Mouse (Mus musculus) stomach, embryonic 15.5 days (tissue): Measurements from ENCODE around the gene Magel2. TPM values are rescaled to one million over a fixed set of nuclear protein-coding genes. Genes with fewer than 3 reads are reported as not detected.

ENCODE experiments used
- ATAC-seq: fragments of 200-750 bp; cut with Nextera tagmentation; 2 replicates; pipeline ENCODE4 v1.8.0; 2017; ENCODE audit warnings: low read depth, moderate number of reproducible peaks, moderate TSS enrichment; ENCODE audit not compliant: insufficient read depth, low FRiP score
- H3K27ac ChIP-seq: fragments of 300-500 bp; sonication (generic); 2 replicates; pipeline ENCODE4 v1.5.1; 2015; ENCODE audit warnings: mild to moderate bottlenecking, inconsistent platforms
- H3K27me3 ChIP-seq: fragments of 300-500 bp; sonication (generic); replicated peaks from 2 replicates; pipeline ENCODE4 v1.6.1; 2015; ENCODE audit warnings: inconsistent platforms
- H3K36me3 ChIP-seq: fragments of 300-500 bp; sonication (generic); 2 replicates; pipeline ENCODE4 v1.6.1; 2015; ENCODE audit warnings: inconsistent platforms
- H3K4me1 ChIP-seq: fragments of 300-500 bp; sonication (generic); 2 replicates; pipeline ENCODE4 v1.6.1; 2015; ENCODE audit warnings: inconsistent platforms
- H3K4me2 ChIP-seq: fragments of 300-500 bp; sonication (generic); 2 replicates; pipeline ENCODE4 v1.6.1; 2015; ENCODE audit warnings: mild to moderate bottlenecking, inconsistent platforms
- H3K4me3 ChIP-seq: fragments of 300-500 bp; sonication (generic); replicated peaks from 2 replicates; pipeline ENCODE4 v1.5.1; 2015; ENCODE audit warnings: inconsistent platforms
- H3K9ac ChIP-seq: fragments of 300-500 bp; sonication (generic); 2 replicates; pipeline ENCODE4 v1.6.1; 2015; ENCODE audit warnings: inconsistent platforms
- H3K9me3 ChIP-seq: fragments of 300-500 bp; sonication (generic); 2 replicates; pipeline ENCODE4 v1.6.1; 2016; ENCODE audit warnings: inconsistent platforms
- WGBS: fragments of 180-500 bp; shearing (Covaris S2); methylation state at CpG from one replicate; pipeline ENCODE4 v1.1.7; 2015; 5-methylcytosine and 5-hydroxymethylcytosine counted together
- polyA plus RNA-seq: library from polyadenylated mRNA; unstranded; fragments of >200 nt; fragmentation: Nextera tagmentation; extraction: Ambion mirVana; gene quantifications from 2 replicates; pipeline ENCODE4 v1.2.1, GENCODE M21; 2015

The Magel2 gene
- polyA plus RNA-seq, 1 experiment from 2014 or later, result 1.1 TPM

GRCm38 (mm10) chr7:62382391-62382790 is 5.6 kb downstream of the Magel2 start:
- Histone ChIP-seq H3K9ac (no peak overlapping the region), H3K4me2 (no peak overlapping the region), H3K9me3 (no peaks in the 10 kb centered on the region), H3K36me3 (no peaks in the 10 kb centered on the region), H3K27ac (no peak overlapping the region), H3K4me1 (no peaks in the 10 kb centered on the region), H3K4me3 (no peak overlapping the region), H3K27me3 (no peaks in the 10 kb centered on the region)
- 8% methylated on average over 2 of the region's 2 CpGs for WGBS
- no peak for ATAC-seq

- ATAC-seq, result no peak
- Histone ChIP-seq H3K4me3 (no peak overlapping the region), H3K36me3 (no peaks in the 10 kb centered on the region), H3K9me3 (no peaks in the 10 kb centered on the region), H3K9ac (no peak overlapping the region), H3K4me2 (no peak overlapping the region), H3K4me1 (no peaks in the 10 kb centered on the region), H3K27ac (no peak overlapping the region), H3K27me3 (no peaks in the 10 kb centered on the region)
- WGBS, result 55% methylated on average over 4 of the region's 4 CpGs
Measured at GRCm38 (mm10) chr7:62388291-62388690, 11.5 kb downstream of the Magel2 start.

GRCm38 (mm10) chr7:62392202-62392601 is 15.4 kb downstream of the Magel2 start:
- H3K27ac ChIP-seq, result no peak overlapping the region
- WGBS, result 48% methylated on average over 1 of the region's 1 CpGs
- H3K4me1 ChIP-seq, result no peaks in the 10 kb centered on the region
- no peaks in the 10 kb centered on the region for H3K27me3 ChIP-seq
- H3K4me2 ChIP-seq, result no peak overlapping the region
- no peak overlapping the region for H3K4me3 ChIP-seq
- no peaks in the 10 kb centered on the region for H3K36me3 ChIP-seq
- ATAC-seq, result no peak
- no peaks in the 10 kb centered on the region for H3K9me3 ChIP-seq
- H3K9ac ChIP-seq, result no peak overlapping the region

GRCm38 (mm10) chr7:62406573-62407050 is 29.8 kb downstream of the Magel2 start:
- no peak overlapping the region for H3K27ac ChIP-seq
- 44% methylated on average over 19 of the region's 19 CpGs for WGBS
- H3K9me3 ChIP-seq, result no peaks in the 10 kb centered on the region
- H3K36me3 ChIP-seq, result no peaks in the 10 kb centered on the region
- H3K27me3 ChIP-seq, result no peaks in the 10 kb centered on the region
- H3K4me1 ChIP-seq, result no peaks in the 10 kb centered on the region
- no peak overlapping the region for H3K9ac ChIP-seq
- no peak for ATAC-seq
- H3K4me2 ChIP-seq, result peak overlapping the region; percentile 26; the same call in 1 of the 2 replicates
- peak overlapping the region; percentile 10; the same call in 1 of the 2 replicates for H3K4me3 ChIP-seq

- no peak for ATAC-seq
Measured at GRCm38 (mm10) chr7:62407803-62408202, 31.0 kb downstream of the Magel2 start.

GRCm38 (mm10) chr7:62415222-62415621 is 38.4 kb downstream of the Magel2 start:
- no peaks in the 10 kb centered on the region for H3K27me3 ChIP-seq
- peaks cover 6% of the 10 kb centered on the region for H3K4me1 ChIP-seq
- no peak overlapping the region for H3K4me2 ChIP-seq
- ATAC-seq, result no peak
- no peak overlapping the region for H3K9ac ChIP-seq
- no peaks in the 10 kb centered on the region for H3K36me3 ChIP-seq
- 80% methylated on average over 1 of the region's 1 CpGs for WGBS
- no peak overlapping the region for H3K4me3 ChIP-seq
- no peak overlapping the region for H3K27ac ChIP-seq
- H3K9me3 ChIP-seq, result no peaks in the 10 kb centered on the region

More at GRCm38 (mm10) chr7:62407803-62408202, 31.0 kb downstream of the Magel2 start:
- no peak overlapping the region for H3K9ac ChIP-seq
- WGBS, result 58% methylated on average over 3 of the region's 3 CpGs
- H3K4me1 ChIP-seq, result no peaks in the 10 kb centered on the region
- no peak overlapping the region for H3K27ac ChIP-seq
- no peaks in the 10 kb centered on the region for H3K27me3 ChIP-seq
- no peak overlapping the region for H3K4me3 ChIP-seq
- no peaks in the 10 kb centered on the region for H3K36me3 ChIP-seq
- no peaks in the 10 kb centered on the region for H3K9me3 ChIP-seq
- H3K4me2 ChIP-seq, result no peak overlapping the region

GRCm38 (mm10) chr7:62416173-62416572 is 39.4 kb downstream of the Magel2 start:
- Histone ChIP-seq H3K9me3 (no peaks in the 10 kb centered on the region), H3K4me2 (no peak overlapping the region), H3K36me3 (no peaks in the 10 kb centered on the region), H3K4me1 (peaks cover 6% of the 10 kb centered on the region), H3K27ac (no peak overlapping the region), H3K4me3 (no peak overlapping the region), H3K9ac (no peak overlapping the region), H3K27me3 (no peaks in the 10 kb centered on the region)
- no peak for ATAC-seq

GRCm38 (mm10) chr7:62418346-62418745 is 41.5 kb downstream of the Magel2 start:
- no peak overlapping the region for H3K27ac ChIP-seq
- H3K4me1 ChIP-seq, result peaks cover 6% of the 10 kb centered on the region
- H3K4me3 ChIP-seq, result no peak overlapping the region
- ATAC-seq, result no peak
- WGBS, result 81% methylated on average over 9 of the region's 9 CpGs
- H3K9me3 ChIP-seq, result no peaks in the 10 kb centered on the region
- peak overlapping the region; percentile 59 for H3K4me2 ChIP-seq
- H3K9ac ChIP-seq, result no peak overlapping the region
- H3K36me3 ChIP-seq, result no peaks in the 10 kb centered on the region
- no peaks in the 10 kb centered on the region for H3K27me3 ChIP-seq

- no peaks in the 10 kb centered on the region for H3K9me3 ChIP-seq
- H3K4me2 ChIP-seq, result peak overlapping the region; percentile 59
- no peak overlapping the region for H3K27ac ChIP-seq
- no peaks in the 10 kb centered on the region for H3K36me3 ChIP-seq
- no peak for ATAC-seq
- WGBS, result 58% methylated on average over 17 of the region's 17 CpGs
- H3K9ac ChIP-seq, result no peak overlapping the region
- no peaks in the 10 kb centered on the region for H3K27me3 ChIP-seq
- peaks cover 6% of the 10 kb centered on the region for H3K4me1 ChIP-seq
- peak overlapping the region; percentile 64 for H3K4me3 ChIP-seq
Measured at GRCm38 (mm10) chr7:62419105-62419492, 42.3 kb downstream of the Magel2 start.

- Histone ChIP-seq H3K4me2 (peak within 1 kb of the TSS; percentile 59), H3K4me1 (peaks cover 6% of the 10 kb centered on the region), H3K4me3 (peak within 1 kb of the TSS; percentile 64), H3K36me3 (no peaks in the 10 kb centered on the region), H3K9me3 (no peaks in the 10 kb centered on the region), H3K27me3 (no peaks in the 10 kb centered on the region), H3K27ac (peak within 1 kb of the TSS; percentile 54; the same call in 1 of the 2 replicates), H3K9ac (peak within 1 kb of the TSS; percentile 38; the same call in 1 of the 2 replicates)
- ATAC-seq, result peak; percentile 58
- WGBS, result 30% methylated on average over 49 of the region's 49 CpGs
Measured at GRCm38 (mm10) chr7:62419493-62420360, 42.9 kb downstream of the Magel2 start, which contains the start of gene Mkrn3. Gene Mkrn3, minus strand, starts transcription at chr7:62420139.

- Histone ChIP-seq H3K9ac (no peak overlapping the region), H3K4me3 (peak overlapping the region; percentile 64; the same call in 1 of the 2 replicates), H3K27me3 (no peaks in the 10 kb centered on the region), H3K4me1 (peaks cover 6% of the 10 kb centered on the region), H3K36me3 (no peaks in the 10 kb centered on the region), H3K4me2 (peak overlapping the region; percentile 59; the same call in 1 of the 2 replicates), H3K9me3 (no peaks in the 10 kb centered on the region), H3K27ac (no peak overlapping the region)
- 71% methylated on average over 6 of the region's 6 CpGs for WGBS
- no peak for ATAC-seq
Measured at GRCm38 (mm10) chr7:62420566-62420965, 43.8 kb downstream of the Magel2 start.

GRCm38 (mm10) chr7:62423210-62423609 is 46.4 kb downstream of the Magel2 start:
- no peak for ATAC-seq
- peaks cover 6% of the 10 kb centered on the region for H3K4me1 ChIP-seq
- WGBS, result 53% methylated on average over 4 of the region's 4 CpGs
- H3K4me2 ChIP-seq, result no peak overlapping the region
- no peaks in the 10 kb centered on the region for H3K27me3 ChIP-seq
- no peak overlapping the region for H3K4me3 ChIP-seq
- H3K9ac ChIP-seq, result no peak overlapping the region
- H3K9me3 ChIP-seq, result no peaks in the 10 kb centered on the region
- H3K27ac ChIP-seq, result no peak overlapping the region
- no peaks in the 10 kb centered on the region for H3K36me3 ChIP-seq
